Mouse (Mus musculus) limb, embryonic 11.5 days (tissue): ENCODE measurements around the gene 5830411N06Rik. TPM values are rescaled to one million over a fixed set of nuclear protein-coding genes. Genes with fewer than 3 reads are reported as not detected.

Experiments used
- ATAC-seq: fragments of 200-750 bp; cut with Nextera tagmentation; 2 replicates; pipeline ENCODE4 v1.8.0; 2017; ENCODE audit warnings: low read depth; ENCODE audit not compliant: insufficient number of reproducible peaks, low FRiP score, low TSS enrichment
- DNase-seq: peaks from one replicate; pipeline ENCODE4 v3.0.0-alpha.2; 2015; ENCODE audit warnings: low spot score
- H3K27ac ChIP-seq: fragments of 300-500 bp; sonication (generic); replicated peaks from 2 replicates; pipeline ENCODE4 v1.5.1; 2014; ENCODE audit warnings: low read depth, mild to moderate bottlenecking, low read length
- H3K27me3 ChIP-seq: fragments of 300-500 bp; sonication (generic); 2 replicates; pipeline ENCODE4 v1.6.1; 2014; ENCODE audit warnings: mild to moderate bottlenecking, low read length, mixed read lengths; ENCODE audit not compliant: control insufficient read depth, insufficient read depth
- H3K36me3 ChIP-seq: fragments of 300-500 bp; sonication (generic); 2 replicates; pipeline ENCODE4 v1.6.1; 2014; ENCODE audit warnings: mild to moderate bottlenecking, low read length, moderate library complexity, mixed read lengths; ENCODE audit not compliant: control insufficient read depth, insufficient read depth
- H3K4me1 ChIP-seq: fragments of 300-500 bp; sonication (generic); 2 replicates; pipeline ENCODE4 v1.6.1; 2014; ENCODE audit warnings: low read length, mixed read lengths; ENCODE audit not compliant: control insufficient read depth, insufficient read depth
- H3K4me2 ChIP-seq: fragments of 300-500 bp; sonication (generic); 2 replicates; pipeline ENCODE4 v1.6.1; 2014; ENCODE audit warnings: low read depth, mild to moderate bottlenecking, moderate library complexity; ENCODE audit not compliant: severe bottlenecking
- H3K4me3 ChIP-seq: fragments of 300-500 bp; sonication (generic); 2 replicates; pipeline ENCODE4 v1.5.1; 2014; ENCODE audit warnings: low read depth, low read length
- H3K9ac ChIP-seq: fragments of 300-500 bp; sonication (generic); 2 replicates; pipeline ENCODE4 v1.6.1; 2014; ENCODE audit warnings: mild to moderate bottlenecking, low read length
- H3K9me3 ChIP-seq: fragments of 300-500 bp; sonication (generic); 2 replicates; pipeline ENCODE4 v1.6.1; 2016; ENCODE audit warnings: low read length; ENCODE audit not compliant: control insufficient read depth
- WGBS: fragments of 180-500 bp; shearing (Covaris S2); extraction: QIAGEN DNeasy Blood & Tissue Kit; methylation state at CpG from one replicate; pipeline ENCODE4 v1.1.7; 2014; 5-methylcytosine and 5-hydroxymethylcytosine counted together
- polyA plus RNA-seq: library from polyadenylated mRNA; unstranded; fragments of >200 nt; fragmentation: Nextera tagmentation; extraction: Ambion mirVana; gene quantifications from 2 replicates; pipeline ENCODE4 v1.2.1, GENCODE M21; 2014

5830411N06Rik gene
- polyA plus RNA-seq, 1 experiment from 2014 or later = not detected

DNA sequence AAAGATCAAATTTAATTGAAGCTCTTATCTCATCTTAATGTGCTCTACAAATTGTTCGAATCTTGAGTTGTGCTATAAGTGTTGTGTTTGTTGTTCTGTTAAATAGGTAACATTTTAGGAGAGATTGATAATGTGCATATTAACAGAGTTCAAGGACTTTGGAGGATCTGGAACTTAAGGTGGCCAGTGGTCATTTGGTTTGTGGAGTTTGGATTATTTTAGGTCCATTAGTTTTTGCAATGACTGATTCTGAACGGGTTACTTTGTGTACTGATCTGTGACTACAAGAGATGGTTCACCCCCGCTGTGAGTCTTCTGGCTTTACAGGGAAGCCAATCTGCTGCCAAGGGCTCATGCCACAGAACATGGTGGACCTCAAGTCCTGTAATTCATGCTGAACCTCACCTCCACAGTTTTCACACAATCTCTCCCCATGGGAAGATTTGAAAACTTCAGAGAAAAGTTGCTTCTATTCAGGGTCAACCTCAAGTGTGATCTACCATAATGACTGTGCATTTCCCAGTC lies 72.8 kb downstream of the 5830411N06Rik start:
- no peak overlapping the region for H3K4me2 ChIP-seq
- DNase-seq = no peak
- H3K4me1 ChIP-seq = no peaks in the 10 kb centered on the region
- H3K9ac ChIP-seq = no peak overlapping the region
- WGBS = 79% methylated on average over 3 of the region's 3 CpGs
- ATAC-seq = no peak
- H3K27me3 ChIP-seq = no peaks in the 10 kb centered on the region
- H3K36me3 ChIP-seq = no peaks in the 10 kb centered on the region
- no peak overlapping the region for H3K27ac ChIP-seq
- no peaks in the 10 kb centered on the region for H3K9me3 ChIP-seq
- H3K4me3 ChIP-seq = no peak overlapping the region

DNA sequence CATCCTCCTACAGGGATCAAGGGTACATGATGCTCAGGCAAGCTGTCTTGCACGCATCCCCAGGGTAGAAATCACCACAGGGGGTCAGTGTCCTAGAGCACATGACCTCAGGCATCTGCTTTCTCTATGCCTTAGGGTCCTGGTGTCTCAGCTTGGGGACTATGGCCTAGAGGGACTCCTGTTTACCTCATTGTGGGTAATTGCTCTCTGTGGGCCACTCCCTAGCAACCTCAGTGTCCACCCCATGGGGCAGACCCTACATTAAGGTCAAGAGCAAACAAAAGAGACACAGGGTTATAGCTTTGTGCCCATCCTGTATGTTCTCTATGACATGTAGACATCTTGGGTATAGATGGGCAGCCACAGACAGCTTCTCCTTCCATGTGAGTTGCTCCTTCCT lies 73.5 kb downstream of the 5830411N06Rik start, which contains the start of gene Olfr525:
Gene Olfr525, plus strand, starts transcription at position 301 of the 400 bp plus-strand sequence.
- H3K36me3 ChIP-seq = no peaks in the 10 kb centered on the region
- DNase-seq = no peak
- ATAC-seq = no peak
- H3K4me2 ChIP-seq = no peak within 1 kb of the TSS
- no peak within 1 kb of the TSS for H3K27ac ChIP-seq
- H3K4me3 ChIP-seq = no peak within 1 kb of the TSS
- H3K27me3 ChIP-seq = no peaks in the 10 kb centered on the region
- WGBS = 62% methylated on average over 1 of the region's 1 CpGs
- H3K4me1 ChIP-seq = no peaks in the 10 kb centered on the region
- H3K9me3 ChIP-seq = no peaks in the 10 kb centered on the region
- no peak within 1 kb of the TSS for H3K9ac ChIP-seq

DNA sequence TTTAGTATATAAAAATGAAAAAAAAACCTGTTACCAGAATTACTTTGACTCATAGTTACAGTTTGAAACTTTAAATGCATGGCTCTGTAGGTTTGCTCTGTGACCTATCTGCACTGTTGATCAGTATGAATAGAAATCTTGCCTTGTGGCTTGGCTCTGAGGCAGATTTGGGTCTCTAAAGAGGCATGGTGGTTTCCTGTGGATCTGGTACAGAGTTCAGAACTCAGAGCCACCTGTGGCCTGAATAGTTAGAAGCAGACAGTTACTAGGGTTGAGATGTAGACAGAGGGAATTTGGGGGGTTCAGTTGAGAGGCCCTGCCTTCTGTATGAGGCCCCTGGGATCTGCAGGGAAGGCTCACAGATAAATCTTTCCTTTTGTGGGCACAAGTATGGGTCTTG lies 74.1 kb downstream of the 5830411N06Rik start:
- Histone ChIP-seq H3K27ac (no peak overlapping the region), H3K4me3 (no peak overlapping the region), H3K4me2 (no peak overlapping the region), H3K27me3 (no peaks in the 10 kb centered on the region), H3K4me1 (no peaks in the 10 kb centered on the region), H3K9me3 (no peaks in the 10 kb centered on the region), H3K9ac (no peak overlapping the region), H3K36me3 (no peaks in the 10 kb centered on the region)
- DNase-seq = no peak
- ATAC-seq = no peak

DNA sequence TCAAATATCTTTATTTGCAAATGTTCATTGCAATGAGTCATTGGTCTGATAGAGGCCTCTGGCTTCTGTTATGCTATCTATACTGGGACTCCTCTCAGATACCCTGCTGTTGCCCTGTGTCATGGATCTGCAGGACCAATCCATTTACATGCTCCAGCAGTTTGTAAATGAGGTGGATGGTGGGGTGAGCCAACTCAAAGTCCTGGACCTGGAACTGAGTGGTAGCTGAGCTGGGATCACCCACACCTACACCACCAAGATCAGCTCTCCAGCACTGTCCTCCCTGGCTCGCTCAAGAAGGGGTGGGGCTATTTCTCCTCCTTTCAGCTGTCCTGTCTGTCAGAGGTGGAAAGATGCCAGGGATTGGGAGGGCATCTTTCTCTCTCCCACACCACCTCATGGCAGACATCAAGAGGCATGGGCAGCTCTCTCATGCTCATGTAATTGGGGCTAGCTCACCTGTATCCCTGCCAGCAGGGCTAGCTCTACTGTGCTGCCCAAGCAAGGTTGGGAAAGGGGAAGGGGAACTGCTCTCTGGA lies 82.8 kb downstream of the 5830411N06Rik start:
- no peak overlapping the region for H3K27ac ChIP-seq
- no peak overlapping the region for H3K4me2 ChIP-seq
- no peaks in the 10 kb centered on the region for H3K36me3 ChIP-seq
- no peak overlapping the region for H3K9ac ChIP-seq
- no peaks in the 10 kb centered on the region for H3K4me1 ChIP-seq
- ATAC-seq (no peak), DNase-seq (no peak)
- no peaks in the 10 kb centered on the region for H3K27me3 ChIP-seq
- H3K9me3 ChIP-seq = no peaks in the 10 kb centered on the region
- H3K4me3 ChIP-seq = no peak overlapping the region
- 56% methylated on average over 1 of the region's 1 CpGs for WGBS

DNA sequence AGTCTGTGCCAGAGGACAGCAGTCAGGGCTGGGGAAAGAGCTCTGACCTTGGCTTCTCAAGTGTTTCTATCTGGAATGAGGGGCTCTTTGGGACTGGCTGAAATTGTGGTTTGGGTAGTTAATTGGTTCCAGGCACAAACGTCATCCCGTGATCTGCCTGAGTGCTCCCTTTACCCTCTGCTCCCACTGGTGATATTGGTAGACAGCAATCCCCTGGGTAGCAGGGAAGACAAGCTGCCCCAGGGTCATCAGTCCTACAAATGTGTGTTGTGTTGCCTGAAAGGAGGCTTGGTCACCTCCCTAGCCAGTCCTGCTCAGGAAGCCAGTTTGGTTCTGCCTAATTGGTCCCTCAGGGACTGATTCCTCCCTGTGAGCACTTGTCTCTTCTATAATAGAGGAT lies 86.6 kb downstream of the 5830411N06Rik start, which contains the start of gene Olfr527:
Gene Olfr527, plus strand, starts transcription at position 301 of the 400 bp plus-strand sequence.
- H3K9me3 ChIP-seq = no peaks in the 10 kb centered on the region
- DNase-seq = no peak
- no peak for ATAC-seq
- H3K27ac ChIP-seq = no peak within 1 kb of the TSS
- H3K9ac ChIP-seq = no peak within 1 kb of the TSS
- H3K36me3 ChIP-seq = no peaks in the 10 kb centered on the region
- no peak within 1 kb of the TSS for H3K4me2 ChIP-seq
- H3K27me3 ChIP-seq = no peaks in the 10 kb centered on the region
- no peak within 1 kb of the TSS for H3K4me3 ChIP-seq
- 71% methylated on average over 2 of the region's 2 CpGs for WGBS
- no peaks in the 10 kb centered on the region for H3K4me1 ChIP-seq

Other genes with a start within 250 kb of the 5830411N06Rik start
- gene Zfp511, start 210.9 kb upstream of the 5830411N06Rik start, polyA plus RNA-seq = 42.1 and 45.0 TPM in 2 replicates
- gene Tubgcp2, start 210.6 kb upstream of the 5830411N06Rik start, polyA plus RNA-seq = 75.8 and 82.1 TPM in 2 replicates
- gene Msx3, start 198.2 kb upstream of the 5830411N06Rik start, polyA plus RNA-seq = 0.14 TPM in 1 of 2 replicates, not detected in the other
- gene Caly, start 164.7 kb upstream of the 5830411N06Rik start, polyA plus RNA-seq = 1.6 and 2.0 TPM in 2 replicates
- gene Prap1, start 153.9 kb upstream of the 5830411N06Rik start, polyA plus RNA-seq = not detected in 2 replicates
- gene Fuom, start 144.8 kb upstream of the 5830411N06Rik start, polyA plus RNA-seq = 16.6 and 17.4 TPM in 2 replicates
- 18.2 and 20.0 TPM in 2 replicates for gene Paox, start 131.5 kb upstream of the 5830411N06Rik start, polyA plus RNA-seq
- 188 and 195 TPM in 2 replicates for gene Echs1, start 130.8 kb upstream of the 5830411N06Rik start, polyA plus RNA-seq
- 22.0 and 22.4 TPM in 2 replicates for gene Mtg1, start 109.7 kb upstream of the 5830411N06Rik start, polyA plus RNA-seq
- not detected in 2 replicates for gene Sprn, start 92.4 kb upstream of the 5830411N06Rik start, polyA plus RNA-seq
- not detected in 2 replicates for gene Olfr522, start 82.5 kb upstream of the 5830411N06Rik start, polyA plus RNA-seq
- gene Olfr523, start 74.1 kb upstream of the 5830411N06Rik start, polyA plus RNA-seq = not detected in 2 replicates
- gene Olfr524, start 41.3 kb upstream of the 5830411N06Rik start, polyA plus RNA-seq = not detected in 2 replicates
- gene Cd163l1, start 29.0 kb upstream of the 5830411N06Rik start, polyA plus RNA-seq = not detected in 2 replicates
- gene Olfr525, start 73.6 kb downstream of the 5830411N06Rik start, polyA plus RNA-seq = not detected in 2 replicates
- not detected in 2 replicates for gene Olfr527, start 86.7 kb downstream of the 5830411N06Rik start, polyA plus RNA-seq
- not detected in 2 replicates for gene Olfr60, start 114.4 kb downstream of the 5830411N06Rik start, polyA plus RNA-seq
- not detected in 2 replicates for gene Olfr530, start 129.0 kb downstream of the 5830411N06Rik start, polyA plus RNA-seq
- not detected in 2 replicates for gene Olfr531, start 155.6 kb downstream of the 5830411N06Rik start, polyA plus RNA-seq
- not detected in 2 replicates for gene Olfr532, start 174.4 kb downstream of the 5830411N06Rik start, polyA plus RNA-seq
- not detected in 2 replicates for gene Olfr533, start 216.1 kb downstream of the 5830411N06Rik start, polyA plus RNA-seq
- gene Olfr535, start 236.9 kb downstream of the 5830411N06Rik start, polyA plus RNA-seq = not detected in 2 replicates